8 mouse cellular contexts compared by ENCODE assay signal in genomic region chr5:100158791-100159637, GRCm38 (mm10). TPM values are rescaled to one million over a fixed set of nuclear protein-coding genes. Genes with fewer than 3 reads are reported as not detected.
DNase-seq lines count a peak whose midpoint lies in the region; ATAC-seq lines count a peak whose summit lies in the region.
"Had no signal": no experiment of that assay in that cellular context is flagged by ENCODE, and none has a peak within 500 bp of the region (broad histone marks: within the 10 kb centered on the region; RNA-seq: fewer than 3 reads in every experiment).

No protein-coding gene starts in this region.

- H3K4me3 ChIP-seq in embryonic facial prominence, embryonic 15.5 days (replicated peaks): peak overlapping the region; percentile 58

- peak overlapping the region; percentile 98 for H3K4me2 ChIP-seq in embryonic facial prominence, embryonic 15.5 days (replicated peaks)

- no peak overlapping the region for H3K27ac ChIP-seq in embryonic facial prominence, embryonic 15.5 days (replicated peaks)

- peak; percentile 68 for DNase-seq in MN1 (ENCODE audit: low spot score)
- peak; percentile 52 for DNase-seq in adrenal gland, postnatal 25 days
- DNase-seq in heart, postnatal 4 days: peak; percentile 38
- DNase-seq in layer of hippocampus, postnatal 10 days (ENCODE audit: low spot score in 2 of 2): peak; percentile 49 to 58
- DNase-seq in lung, postnatal 25 days (ENCODE audit: low spot score): peak; percentile 5
- DNase-seq in right cerebral cortex, postnatal 4 days: peak; percentile 61

- peaks cover 23% of the 10 kb centered on the region; the same call in 1 of the 2 replicates for H3K27me3 ChIP-seq in embryonic facial prominence, embryonic 15.5 days

- WGBS in embryonic facial prominence, embryonic 15.5 days: under 1% methylated on average over 84 of the region's 101 CpGs

- peak; percentile 63; the same call in 1 of the 2 replicates for ATAC-seq in embryonic facial prominence, embryonic 15.5 days (ENCODE audit: insufficient number of reproducible peaks, low FRiP score, low TSS enrichment, low read depth)

- no peaks in the 10 kb centered on the region for H3K9me3 ChIP-seq in embryonic facial prominence, embryonic 15.5 days (replicated peaks)

- no peaks in the 10 kb centered on the region for H3K36me3 ChIP-seq in embryonic facial prominence, embryonic 15.5 days

- H3K4me1 ChIP-seq in embryonic facial prominence, embryonic 15.5 days: peaks cover 10% of the 10 kb centered on the region

- H3K9ac ChIP-seq in embryonic facial prominence, embryonic 15.5 days: peak overlapping the region; percentile 34

RNA-seq across cellular contexts. Expression of gene Tmem150c, which starts 0.6 kb away (rescaled TPM):
- 13.0 and 23.0 TPM in 2 replicates for total RNA-seq in adrenal gland, postnatal 25 days (2021)
- 6.2 and 6.4 TPM in 2 replicates for polyA plus RNA-seq in embryonic facial prominence, embryonic 15.5 days (2015; fragmentation: Nextera tagmentation; extraction: Ambion mirVana)
- 1 to 10 TPM; 3.7 to 4.7 TPM for total RNA-seq in heart, postnatal 4 days (2021)
- 10 to 100 TPM; 69.3 to 71.6 TPM for total RNA-seq in layer of hippocampus, postnatal 10 days (2021)
- total RNA-seq: neutrophil, adult 5-6 weeks had no signal

Comparison
In these comparisons a context has a peak if more than half of its experiments do, and no peak if none do; other contexts are left out.
1. DNase-seq: peak in every context shown above with its lines; median percentile 68 in MN1; 61 in right cerebral cortex, postnatal 4 days; 54 in layer of hippocampus, postnatal 10 days; 52 in adrenal gland, postnatal 25 days; 38 in heart, postnatal 4 days; 5 in lung, postnatal 25 days.